Mouse (Mus musculus): ENCODE measurements around the gene Klhl35.

DNA sequence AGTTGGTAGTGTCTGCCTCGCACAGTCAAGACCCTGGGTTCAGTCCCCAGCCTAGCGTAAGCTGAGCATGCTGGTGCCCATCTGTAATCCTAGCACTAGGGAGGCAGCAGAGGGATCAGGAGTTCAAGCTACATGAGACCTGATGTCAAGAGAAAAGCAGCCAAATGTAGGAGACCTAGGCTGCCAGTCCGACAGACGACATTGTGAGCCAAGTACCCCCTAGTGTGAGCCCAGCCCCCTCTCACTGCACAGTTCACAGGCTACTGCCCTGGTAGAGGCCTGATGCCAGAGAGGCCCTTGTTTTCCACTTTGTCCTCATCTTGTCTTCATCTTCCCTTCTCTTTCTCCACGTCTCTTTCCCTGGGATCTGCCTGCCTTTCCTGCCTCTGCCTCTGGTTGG lies 18.5 kb upstream of the Klhl35 start:
- TF ChIP-seq CTCF (conservative IDR thresholded peaks at IDR 0.05; ENCODE audit: insufficient read depth, insufficient read length, low read depth, low read length) = no peak
- no peak for TF ChIP-seq POLR2A (IDR thresholded peaks at IDR 0.05; ENCODE audit: low read depth, low read length)
